In the genomic region with DNA sequence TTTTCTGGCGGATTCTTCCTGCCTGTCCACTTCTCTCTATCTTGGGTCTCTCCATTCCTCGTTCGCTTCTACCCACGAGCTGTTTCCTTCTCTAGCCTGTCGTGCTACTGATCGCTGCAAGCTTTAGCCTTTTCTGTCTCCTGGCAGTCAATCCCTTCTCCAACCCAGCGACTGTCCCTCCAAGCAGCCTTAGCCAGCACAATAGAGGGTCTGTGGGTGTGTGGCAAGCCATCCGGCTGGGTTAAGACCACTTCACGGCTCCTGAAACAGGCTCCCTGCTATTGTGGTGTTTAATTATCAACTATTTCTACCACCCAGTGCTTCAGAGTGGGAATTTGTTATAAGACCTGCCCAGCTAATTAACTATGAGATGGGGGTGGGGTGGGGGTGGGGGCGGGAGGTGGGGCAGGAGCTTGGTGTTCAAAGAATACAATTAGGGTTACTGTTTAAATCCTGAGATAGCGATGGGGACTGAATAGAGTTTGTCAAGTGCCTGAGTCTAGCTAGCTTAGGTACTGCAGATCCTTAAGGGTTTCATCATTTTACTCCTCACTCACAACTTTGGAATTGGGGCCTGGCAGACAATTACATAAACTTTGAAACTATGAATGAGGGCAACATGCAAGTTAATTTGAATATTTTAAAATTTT, we compare ENCODE assay signal across 12 mouse cellular contexts.
DNase-seq lines count a peak whose midpoint lies in the region; ATAC-seq and TF ChIP-seq lines count a peak whose summit lies in the region.
"Had no signal": no experiment of that assay in that cellular context is flagged by ENCODE, and none has a peak within 500 bp of the region (broad histone marks: within the 10 kb centered on the region; RNA-seq: fewer than 3 reads in every experiment).

No protein-coding gene starts in this region.

- peaks cover 4% of the 10 kb centered on the region; the same call in 1 of the 2 replicates for H3K4me1 ChIP-seq in kidney, embryonic 14.5 days (ENCODE audit: control insufficient read depth, insufficient read depth, low read length)
- H3K4me1 ChIP-seq: lung, embryonic 15.5 days had no signal

- TF ChIP-seq POLR2A in brain, embryonic 14.5 days (IDR thresholded peaks at IDR 0.05; ENCODE audit: borderline replicate concordance, extremely low read depth, insufficient read depth, insufficient read length, poor library complexity, severe bottlenecking), result no peak

- 11% methylated on average over 11 of the region's 11 CpGs for WGBS in kidney, embryonic 14.5 days

- no peak for TF ChIP-seq CTCF in brain, embryonic 14.5 days (IDR thresholded peaks at IDR 0.05; ENCODE audit: borderline replicate concordance, extremely low read depth, insufficient read depth, insufficient read length)

- peak; percentile 82; the same call in 1 of the 2 replicates for ATAC-seq in kidney, embryonic 14.5 days (ENCODE audit: low FRiP score, low TSS enrichment)

- no peak overlapping the region for H3K4me3 ChIP-seq in kidney, embryonic 14.5 days (ENCODE audit: low read length)
- H3K4me3 ChIP-seq: limb, embryonic 15.5 days; lung, embryonic 15.5 days had no signal

- no peaks in the 10 kb centered on the region for H3K36me3 ChIP-seq in kidney, embryonic 14.5 days (ENCODE audit: control insufficient read depth, insufficient read depth, low read length)
- H3K36me3 ChIP-seq: limb, embryonic 15.5 days; lung, embryonic 15.5 days had no signal

- no peak overlapping the region for H3K9ac ChIP-seq in kidney, embryonic 14.5 days (ENCODE audit: low read depth, low read length)
- H3K9ac ChIP-seq: limb, embryonic 15.5 days; lung, embryonic 15.5 days had no signal

- no peak for DNase-seq in kidney, postnatal 36 days
- DNase-seq in brain, embryonic 14.5 days (ENCODE audit: low read depth), result peak; percentile 79
- DNase-seq in embryo, embryonic 10 days (ENCODE audit: low spot score), result peak; percentile 39
- peak; percentile 49 for DNase-seq in forelimb bud, embryonic 11.5 days (ENCODE audit: low read depth, low spot score)
- DNase-seq in cerebellum, postnatal 14 days, result no peak
- DNase-seq in left cerebral cortex, adult 9 months (ENCODE audit: low spot score in 2 of 2), result no peak
- DNase-seq in frontal cortex, postnatal 14 days (ENCODE audit: low spot score in 2 of 2), result no peak
- DNase-seq: adrenal gland, adult 8-10 months; thymus, adult 2 months had no signal

- H3K9me3 ChIP-seq in kidney, embryonic 14.5 days (ENCODE audit: control insufficient read depth, low read length), result no peaks in the 10 kb centered on the region
- H3K9me3 ChIP-seq: limb, embryonic 15.5 days; lung, embryonic 15.5 days had no signal

- H3K27ac ChIP-seq in kidney, embryonic 14.5 days (ENCODE audit: low read depth, low read length), result no peak overlapping the region
- H3K27ac ChIP-seq: limb, embryonic 15.5 days; lung, embryonic 15.5 days had no signal

- peaks cover 3% of the 10 kb centered on the region; the same call in 1 of the 2 replicates for H3K27me3 ChIP-seq in kidney, embryonic 14.5 days (ENCODE audit: control insufficient read depth, insufficient read depth, low read length)
- H3K27me3 ChIP-seq: limb, embryonic 15.5 days; lung, embryonic 15.5 days had no signal

- no peak overlapping the region for H3K4me2 ChIP-seq in kidney, embryonic 14.5 days (replicated peaks; ENCODE audit: low read depth, low read length)
- H3K4me2 ChIP-seq: limb, embryonic 15.5 days; lung, embryonic 15.5 days had no signal

Comparison
In these comparisons a context has a peak if more than half of its experiments do, and no peak if none do; other contexts are left out.
1. DNase-seq: peak in brain, embryonic 14.5 days (single experiment), embryo, embryonic 10 days (single experiment) and forelimb bud, embryonic 11.5 days (single experiment); none in kidney, postnatal 36 days (0 of 2), cerebellum, postnatal 14 days (0 of 2), left cerebral cortex, adult 9 months (0 of 2) and frontal cortex, postnatal 14 days (0 of 2).